Mouse (Mus musculus) right cerebral cortex, postnatal 14 days (tissue): ENCODE results near the gene Vmn2r68.

Experiments used
- DNase-seq: peaks from one replicate; pipeline ENCODE4 v3.0.0; 2022

Gene Vmn2r68

DNA sequence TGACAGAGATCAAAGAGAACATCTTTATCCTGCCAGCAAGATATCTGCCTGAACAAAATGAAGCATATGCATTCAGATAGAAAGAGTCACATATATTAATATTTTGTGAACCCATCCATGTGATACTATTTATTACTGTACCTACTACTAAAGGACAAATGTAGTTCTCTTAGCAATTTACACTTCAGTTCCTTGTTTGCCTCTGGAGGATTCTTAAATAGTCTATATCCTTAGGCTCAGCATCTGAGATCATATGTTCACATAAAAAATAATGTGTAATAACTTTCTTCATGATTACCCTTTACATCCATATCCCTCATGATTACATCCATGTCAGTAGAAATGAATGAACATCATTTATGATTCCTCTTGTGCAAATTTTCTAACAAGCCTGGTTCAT lies at the start of gene Vmn2r68:
Vmn2r68 (minus strand) TSS at position 101 of the 400 bp plus-strand sequence.
- no peak for DNase-seq
